21 mouse cellular contexts compared by ENCODE assay signal in genomic region chr7:45550821-45551511, GRCm38 (mm10). TPM values are rescaled to one million over a fixed set of nuclear protein-coding genes. Genes with fewer than 3 reads are reported as not detected.
DNase-seq lines count a peak whose midpoint lies in the region; ATAC-seq and TF ChIP-seq lines count a peak whose summit lies in the region.
"Had no signal": no experiment of that assay in that cellular context is flagged by ENCODE, and none has a peak within 500 bp of the region (broad histone marks: within the 10 kb centered on the region; RNA-seq: fewer than 3 reads in every experiment).

No protein-coding gene starts in this region.

- ATAC-seq in limb, embryonic 14.5 days (ENCODE audit: low FRiP score, low read depth), result peak; percentile 43; the same call in 1 of the 2 replicates
- ATAC-seq in erythroid progenitor cell, adult 5-6 weeks (replicated peaks; ENCODE audit: low FRiP score, poor library complexity, severe bottlenecking), result no peak
- ATAC-seq: forebrain, embryonic 13.5 days; forebrain, postnatal 0 days; hindbrain, postnatal 0 days had no signal

- H3K4me2 ChIP-seq in limb, embryonic 14.5 days (replicated peaks; ENCODE audit: low read depth, low read length, severe bottlenecking), result no peak overlapping the region
- H3K4me2 ChIP-seq: embryonic facial prominence, embryonic 13.5 days; forebrain, embryonic 13.5 days; heart, embryonic 12.5 days; hindbrain, embryonic 13.5 days had no signal

- H3K4me1 ChIP-seq in limb, embryonic 14.5 days (ENCODE audit: control insufficient read depth, insufficient read depth, low read length), result no peaks in the 10 kb centered on the region
- peaks cover 12% of the 10 kb centered on the region for H3K4me1 ChIP-seq in limb, embryonic 10.5 days
- H3K4me1 ChIP-seq in E14TG2a.4 (replicated peaks; ENCODE audit: low read depth, low read length) (peaks cover 71% of the 10 kb centered on the region), ES-Bruce4 (ENCODE audit: control insufficient read depth, insufficient read depth, low read length) (peaks cover 26% of the 10 kb centered on the region)
- H3K4me1 ChIP-seq: forebrain, embryonic 13.5 days; hindbrain, embryonic 13.5 days had no signal

- no peak overlapping the region for H3K9ac ChIP-seq in limb, embryonic 14.5 days (ENCODE audit: low read depth, low read length, severe bottlenecking)
- H3K9ac ChIP-seq in ES-Bruce4 (ENCODE audit: low read depth, poor library complexity, severe bottlenecking), result 0 out of 2 replicates have a peak overlapping the region, but pooled peaks have one; percentile 13
- H3K9ac ChIP-seq: embryonic facial prominence, embryonic 13.5 days; forebrain, postnatal 0 days; heart, embryonic 12.5 days; hindbrain, embryonic 13.5 days had no signal

- no peak overlapping the region for H3K4me3 ChIP-seq in limb, embryonic 14.5 days (replicated peaks; ENCODE audit: low read length)
- no peak overlapping the region for H3K4me3 ChIP-seq in limb, embryonic 10.5 days
- H3K4me3 ChIP-seq in E14TG2a.4 (replicated peaks; ENCODE audit: low read length) (peak overlapping the region; percentile 74), ES-Bruce4 (ENCODE audit: low read depth, low read length) (peak overlapping the region; percentile 19)
- H3K4me3 ChIP-seq: embryonic facial prominence, embryonic 13.5 days; forebrain, embryonic 13.5 days; heart, embryonic 12.5 days; hindbrain, embryonic 13.5 days had no signal

- H3K27ac ChIP-seq in limb, embryonic 14.5 days (replicated peaks; ENCODE audit: low read depth, low read length), result no peak overlapping the region
- no peak overlapping the region for H3K27ac ChIP-seq in limb, embryonic 10.5 days
- H3K27ac ChIP-seq in ES-Bruce4 (ENCODE audit: insufficient read depth, low read length), result peak overlapping the region; percentile 82
- H3K27ac ChIP-seq: embryonic facial prominence, embryonic 13.5 days; forebrain, embryonic 13.5 days; hindbrain, embryonic 13.5 days; hindbrain, postnatal 0 days had no signal

- no peak for TF ChIP-seq CTCF in E14TG2a.4 (conservative IDR thresholded peaks at IDR 0.05; ENCODE audit: low read length)
- no peak for TF ChIP-seq CTCF in ES-Bruce4 (IDR thresholded peaks at IDR 0.05; ENCODE audit: low read depth, low read length)

- TF ChIP-seq EP300 in ES-Bruce4 (IDR thresholded peaks at IDR 0.05; ENCODE audit: insufficient read depth, low read depth, low read length), result no peak

- WGBS in limb, embryonic 14.5 days, result 79% methylated on average over 11 of the region's 11 CpGs
- 83% methylated on average over 11 of the region's 11 CpGs for WGBS in limb, embryonic 10.5 days

- H3K9me3 ChIP-seq in limb, embryonic 14.5 days (ENCODE audit: control insufficient read depth, low read length), result no peaks in the 10 kb centered on the region
- no peaks in the 10 kb centered on the region for H3K9me3 ChIP-seq in limb, embryonic 10.5 days (replicated peaks)
- H3K9me3 ChIP-seq in E14TG2a.4 (ENCODE audit: low read length) (no peaks in the 10 kb centered on the region), ES-Bruce4 (replicated peaks; ENCODE audit: control insufficient read depth, insufficient read depth, low read length, poor library complexity, severe bottlenecking) (no peaks in the 10 kb centered on the region)
- H3K9me3 ChIP-seq: embryonic facial prominence, embryonic 13.5 days; forebrain, embryonic 13.5 days; heart, embryonic 12.5 days; hindbrain, embryonic 13.5 days had no signal

- no peaks in the 10 kb centered on the region for H3K27me3 ChIP-seq in limb, embryonic 14.5 days (ENCODE audit: control insufficient read depth, insufficient read depth, low read length)
- no peaks in the 10 kb centered on the region for H3K27me3 ChIP-seq in limb, embryonic 10.5 days (ENCODE audit: low read depth, poor library complexity, severe bottlenecking)
- no peaks in the 10 kb centered on the region for H3K27me3 ChIP-seq in E14TG2a.4 (ENCODE audit: insufficient read depth, low read length)
- no peaks in the 10 kb centered on the region for H3K27me3 ChIP-seq in ES-Bruce4 (ENCODE audit: control insufficient read depth, insufficient read depth, low read length, poor library complexity, severe bottlenecking)
- H3K27me3 ChIP-seq: embryonic facial prominence, embryonic 13.5 days; forebrain, embryonic 13.5 days; hindbrain, embryonic 13.5 days had no signal

- H3K36me3 ChIP-seq in limb, embryonic 14.5 days (ENCODE audit: control insufficient read depth, insufficient read depth, low read length), result no peaks in the 10 kb centered on the region
- no peaks in the 10 kb centered on the region for H3K36me3 ChIP-seq in limb, embryonic 10.5 days
- H3K36me3 ChIP-seq in E14TG2a.4 (ENCODE audit: insufficient read depth, low read length) (peaks cover under 1% of the 10 kb centered on the region), ES-Bruce4 (ENCODE audit: control insufficient read depth, insufficient read depth, low read length, poor library complexity, severe bottlenecking) (no peaks in the 10 kb centered on the region)
- H3K36me3 ChIP-seq: embryonic facial prominence, embryonic 13.5 days; heart, embryonic 12.5 days; hindbrain, embryonic 13.5 days had no signal

- TF ChIP-seq POLR2A in limb, embryonic 14.5 days (IDR thresholded peaks at IDR 0.05; ENCODE audit: borderline replicate concordance, extremely low read depth, insufficient read depth, insufficient read length), result no peak
- TF ChIP-seq POLR2A in ES-Bruce4 (IDR thresholded peaks at IDR 0.05; ENCODE audit: insufficient read depth, low read length), result no peak

- DNase-seq in limb, embryonic 14.5 days (ENCODE audit: low spot score), result no peak
- no peak for DNase-seq in limb, embryonic 10.5 days (ENCODE audit: low spot score)
- DNase-seq in ZHBTc4 (ENCODE audit: low read depth, low spot score), result peak; percentile 71
- DNase-seq in adrenal gland, adult 8-10 months, result no peak
- DNase-seq: adrenal gland, postnatal 25 days; cerebellum, adult 18-20 months; cerebellum, adult 9-11 months; cerebellum, postnatal 36 days; forebrain, postnatal 0 days; gastrocnemius, postnatal 25 days; heart, adult 11 months; heart, postnatal 36 days; kidney, adult 11 months had no signal

RNA-seq across cellular contexts. Expression of gene Hsd17b14, which starts 3.7 kb away (rescaled TPM):
- polyA plus RNA-seq in limb, embryonic 14.5 days (2012; rRNA removed), result 1.1 and 1.2 TPM in 2 replicates
- polyA plus RNA-seq in limb, embryonic 14.5 days (2014; fragmentation: Nextera tagmentation; extraction: Ambion mirVana), result 0.44 and 0.92 TPM in 2 replicates
- 1.0 and 1.1 TPM in 2 replicates for polyA plus RNA-seq in limb, embryonic 10.5 days (2016; fragmentation: Nextera tagmentation; extraction: Ambion mirVana)
- 55.0 and 62.2 TPM in 2 replicates for polyA plus RNA-seq in ES-Bruce4 (2011; ENCODE audit: insufficient read depth, insufficient read length, low read depth, missing spikeins)
- total RNA-seq in adrenal gland, adult 8-10 months (2022), result 1 to 10 TPM in 2 of 4 experiments, under 1 TPM in 1, not detected in 1; 0.99 to 2.6 (median 2.1) TPM
- not detected in 2 replicates for total RNA-seq in erythroid progenitor cell, adult 5-6 weeks (2015; ENCODE audit: low replicate concordance)
- total RNA-seq in erythroid progenitor cell, adult 5-6 weeks (2017; ENCODE audit: low replicate concordance), result not detected in 2 replicates
- total RNA-seq: forebrain, postnatal 0 days; hindbrain, postnatal 0 days had no signal

RNA-seq across cellular contexts. Expression of gene Bcat2, which starts 19.0 kb away (rescaled TPM):
- 67.6 and 71.5 TPM in 2 replicates for polyA plus RNA-seq in limb, embryonic 14.5 days (2012; rRNA removed)
- 57.2 and 60.4 TPM in 2 replicates for polyA plus RNA-seq in limb, embryonic 14.5 days (2014; fragmentation: Nextera tagmentation; extraction: Ambion mirVana)
- polyA plus RNA-seq in limb, embryonic 10.5 days (2016; fragmentation: Nextera tagmentation; extraction: Ambion mirVana), result 65.8 and 68.0 TPM in 2 replicates
- 104 and 144 TPM in 2 replicates for polyA plus RNA-seq in ES-Bruce4 (2011; ENCODE audit: insufficient read depth, insufficient read length, low read depth, missing spikeins)
- 100 to 1,000 TPM; 191 to 306 (median 245) TPM for total RNA-seq in adrenal gland, adult 8-10 months (2022)
- total RNA-seq in erythroid progenitor cell, adult 5-6 weeks (2015; ENCODE audit: low replicate concordance), result 8.4 and 17.7 TPM in 2 replicates
- 4.0 and 22.0 TPM in 2 replicates for total RNA-seq in erythroid progenitor cell, adult 5-6 weeks (2017; ENCODE audit: low replicate concordance)

RNA-seq across cellular contexts. Expression of gene Plekha4, which starts 24.8 kb away (rescaled TPM):
- polyA plus RNA-seq in limb, embryonic 14.5 days (2012; rRNA removed), result 13.1 and 17.2 TPM in 2 replicates
- polyA plus RNA-seq in limb, embryonic 14.5 days (2014; fragmentation: Nextera tagmentation; extraction: Ambion mirVana), result 4.3 and 4.6 TPM in 2 replicates
- 0.43 and 1.0 TPM in 2 replicates for polyA plus RNA-seq in limb, embryonic 10.5 days (2016; fragmentation: Nextera tagmentation; extraction: Ambion mirVana)
- polyA plus RNA-seq in ES-Bruce4 (2011; ENCODE audit: insufficient read depth, insufficient read length, low read depth, missing spikeins), result 14.3 and 18.6 TPM in 2 replicates
- total RNA-seq in adrenal gland, adult 8-10 months (2022), result 1 to 10 TPM; 3.1 to 6.9 (median 4.3) TPM
- 7.2 TPM in 1 of 2 replicates, not detected in the other for total RNA-seq in erythroid progenitor cell, adult 5-6 weeks (2015; ENCODE audit: low replicate concordance)
- 0.08 and 0.90 TPM in 2 replicates for total RNA-seq in erythroid progenitor cell, adult 5-6 weeks (2017; ENCODE audit: low replicate concordance)

RNA-seq across cellular contexts. Expression of gene Ppp1r15a, which starts 24.9 kb away (rescaled TPM):
- polyA plus RNA-seq in limb, embryonic 14.5 days (2012; rRNA removed), result 27.5 and 29.8 TPM in 2 replicates
- 21.2 and 22.1 TPM in 2 replicates for polyA plus RNA-seq in limb, embryonic 14.5 days (2014; fragmentation: Nextera tagmentation; extraction: Ambion mirVana)
- polyA plus RNA-seq in limb, embryonic 10.5 days (2016; fragmentation: Nextera tagmentation; extraction: Ambion mirVana), result 22.4 and 25.7 TPM in 2 replicates
- 15.5 and 18.6 TPM in 2 replicates for polyA plus RNA-seq in ES-Bruce4 (2011; ENCODE audit: insufficient read depth, insufficient read length, low read depth, missing spikeins)
- total RNA-seq in adrenal gland, adult 8-10 months (2022), result 10 to 100 TPM; 29.2 to 62.8 (median 45.0) TPM
- total RNA-seq in erythroid progenitor cell, adult 5-6 weeks (2015; ENCODE audit: low replicate concordance), result 814 and 867 TPM in 2 replicates
- 569 and 633 TPM in 2 replicates for total RNA-seq in erythroid progenitor cell, adult 5-6 weeks (2017; ENCODE audit: low replicate concordance)

RNA-seq across cellular contexts. Expression of gene Nucb1, which starts 40.8 kb away (rescaled TPM):
- polyA plus RNA-seq in limb, embryonic 14.5 days (2012; rRNA removed), result 293 and 299 TPM in 2 replicates
- polyA plus RNA-seq in limb, embryonic 14.5 days (2014; fragmentation: Nextera tagmentation; extraction: Ambion mirVana), result 239 and 254 TPM in 2 replicates
- 116 and 125 TPM in 2 replicates for polyA plus RNA-seq in limb, embryonic 10.5 days (2016; fragmentation: Nextera tagmentation; extraction: Ambion mirVana)
- 105 and 119 TPM in 2 replicates for polyA plus RNA-seq in ES-Bruce4 (2011; ENCODE audit: insufficient read depth, insufficient read length, low read depth, missing spikeins)
- 100 to 1,000 TPM; 291 to 305 (median 294) TPM for total RNA-seq in adrenal gland, adult 8-10 months (2022)
- 164 and 168 TPM in 2 replicates for total RNA-seq in erythroid progenitor cell, adult 5-6 weeks (2015; ENCODE audit: low replicate concordance)
- total RNA-seq in erythroid progenitor cell, adult 5-6 weeks (2017; ENCODE audit: low replicate concordance), result 789 and 905 TPM in 2 replicates

Comparison
In these comparisons a context has a peak if more than half of its experiments do, and no peak if none do; other contexts are left out.
1. H3K4me3 ChIP-seq: peak in E14TG2a.4 (single experiment) and ES-Bruce4 (single experiment); none in limb, embryonic 14.5 days (single experiment) and limb, embryonic 10.5 days (single experiment).
2. RNA of gene Hsd17b14, which starts 3.7 kb away (polyA plus RNA-seq): 55.0 to 62.2 TPM in ES-Bruce4; 0.44 to 1.2 TPM in limb, embryonic 14.5 days and 1.0 to 1.1 TPM in limb, embryonic 10.5 days; every median in the first group is over 10 times any median in the second.